Mouse (Mus musculus): ENCODE measurements around the gene Zdhhc12.

DNA sequence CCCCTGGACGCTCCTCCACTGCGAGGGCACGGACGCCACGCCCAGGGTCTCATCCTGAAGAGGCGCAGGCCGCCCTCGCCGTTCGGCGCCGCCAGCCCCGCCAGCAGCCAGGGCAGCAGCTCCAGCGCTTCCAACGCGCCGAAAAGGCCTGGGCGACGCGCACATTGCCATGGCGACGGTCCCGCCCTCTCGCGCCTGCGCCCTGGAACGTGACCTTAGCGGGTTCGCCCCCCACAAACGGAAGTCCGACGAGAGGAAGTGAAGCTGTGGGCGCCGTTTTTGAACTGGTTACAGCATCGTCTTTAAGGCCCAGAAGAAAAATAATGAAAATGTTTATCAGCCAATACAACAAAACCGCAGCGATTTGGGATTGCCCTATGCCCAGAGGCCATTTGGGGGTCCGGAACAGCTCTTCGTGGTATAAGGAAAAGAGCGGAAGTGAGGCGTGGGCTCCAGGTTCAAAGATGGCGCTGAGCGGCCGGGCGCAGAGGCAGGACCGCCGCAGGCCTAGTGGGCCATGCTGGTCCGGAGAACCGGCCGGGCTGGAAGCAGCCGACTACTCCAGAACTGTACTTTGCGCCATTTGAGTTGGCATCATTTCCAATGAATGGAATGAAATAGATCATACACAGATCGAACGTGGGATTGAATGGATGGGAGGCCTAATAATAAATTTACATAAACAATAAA lies 44.6 kb downstream of the Zdhhc12 start, which contains the start of gene Wdr34:
- TF ChIP-seq MAFK (IDR thresholded peaks at IDR 0.05; ENCODE audit: insufficient read depth, low read depth, low read length), result no peak
- TF ChIP-seq HCFC1 (IDR thresholded peaks at IDR 0.05; ENCODE audit: borderline replicate concordance, insufficient read depth, low read length), result peak; percentile 82
- no peak for TF ChIP-seq CHD2 (IDR thresholded peaks at IDR 0.05; ENCODE audit: low read depth, low read length)
- no peak for TF ChIP-seq ZC3H11A (IDR thresholded peaks at IDR 0.05; ENCODE audit: borderline replicate concordance, low read depth, low read length)

Measured in ES-E14 (cell line).